Mouse (Mus musculus) limb, embryonic 12.5 days (tissue): ENCODE results near the gene Itga7. TPM values are rescaled to one million over a fixed set of nuclear protein-coding genes. Genes with fewer than 3 reads are reported as not detected.
"Not testable (repeated sequence)": the region's sequence is repeated elsewhere in the genome, so short reads cannot be mapped to it uniquely, and the experiment has no call there.

Experiments
- ATAC-seq: fragments of 200-750 bp; cut with Nextera tagmentation; 2 replicates; pipeline ENCODE4 v1.8.0; 2017; ENCODE audit warnings: low read depth, moderate TSS enrichment; ENCODE audit not compliant: insufficient number of reproducible peaks, insufficient read depth, low FRiP score, low TSS enrichment
- H3K27ac ChIP-seq: fragments of 300-500 bp; sonication (generic); 2 replicates; pipeline ENCODE4 v1.5.1; 2016; ENCODE audit warnings: mild to moderate bottlenecking, moderate library complexity
- H3K27me3 ChIP-seq: fragments of 300-500 bp; sonication (generic); 2 replicates; pipeline ENCODE4 v1.6.1; 2016; ENCODE audit warnings: mild to moderate bottlenecking, moderate library complexity
- H3K36me3 ChIP-seq: fragments of 300-500 bp; sonication (generic); 2 replicates; pipeline ENCODE4 v1.6.1; 2016; ENCODE audit warnings: mild to moderate bottlenecking, moderate library complexity
- H3K4me1 ChIP-seq: fragments of 300-500 bp; sonication (generic); replicated peaks from 2 replicates; pipeline ENCODE4 v1.6.1; 2016
- H3K4me2 ChIP-seq: fragments of 300-500 bp; sonication (generic); 2 replicates; pipeline ENCODE4 v1.6.1; 2016; ENCODE audit warnings: mild to moderate bottlenecking, moderate library complexity
- H3K4me3 ChIP-seq: fragments of 300-500 bp; sonication (generic); replicated peaks from 2 replicates; pipeline ENCODE4 v1.5.1; 2016; ENCODE audit warnings: mild to moderate bottlenecking
- H3K9ac ChIP-seq: fragments of 300-500 bp; sonication (generic); replicated peaks from 2 replicates; pipeline ENCODE4 v1.6.1; 2016; ENCODE audit warnings: mild to moderate bottlenecking, moderate library complexity
- H3K9me3 ChIP-seq: fragments of 300-500 bp; sonication (generic); 2 replicates; pipeline ENCODE4 v1.6.1; 2016; ENCODE audit warnings: mild to moderate bottlenecking, moderate library complexity
- WGBS: fragments of 180-500 bp; shearing (Covaris S2); methylation state at CpG from one replicate; pipeline ENCODE4 v1.1.7; 2016; 5-methylcytosine and 5-hydroxymethylcytosine counted together
- polyA plus RNA-seq: library from polyadenylated mRNA; unstranded; fragments of >200 nt; fragmentation: Nextera tagmentation; extraction: Ambion mirVana; gene quantifications from 2 replicates; pipeline ENCODE4 v1.2.1, GENCODE M21; 2016

The Itga7 gene
- polyA plus RNA-seq, 1 experiment from 2014 or later: 1.7 TPM

GRCm38 (mm10) chr10:128990129-128990850 lies 56.7 kb downstream of the Itga7 start:
- H3K4me3 ChIP-seq, H3K27me3 ChIP-seq, H3K9ac ChIP-seq, ATAC-seq, H3K4me1 ChIP-seq, H3K4me2 ChIP-seq, H3K27ac ChIP-seq, H3K36me3 ChIP-seq, H3K9me3 ChIP-seq: not testable (repeated sequence)
- WGBS: 65% methylated on average over 7 of the region's 10 CpGs

DNA sequence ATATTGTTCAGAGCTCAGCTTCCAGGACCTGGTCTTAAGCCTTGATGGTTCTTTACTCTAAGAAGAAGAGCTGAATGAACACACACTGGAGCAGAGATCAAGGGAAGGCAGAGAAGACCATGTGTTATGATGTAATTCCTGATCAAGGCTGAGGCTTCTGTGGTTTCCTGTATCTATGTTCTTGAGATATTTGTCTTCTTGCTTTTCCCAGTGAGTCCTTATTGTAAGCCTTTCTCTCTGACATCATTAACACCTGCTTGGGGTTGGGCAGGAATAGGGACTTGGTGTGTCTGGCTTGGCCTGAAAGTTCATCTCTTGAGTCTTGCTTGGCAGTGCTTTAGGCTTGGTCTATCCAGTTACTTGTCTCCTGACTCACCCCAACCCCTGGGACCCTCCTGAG lies 57.4 kb downstream of the Itga7 start:
- H3K9me3 ChIP-seq: no peaks in the 10 kb centered on the region
- ATAC-seq: no peak
- no peaks in the 10 kb centered on the region for H3K4me1 ChIP-seq
- H3K27ac ChIP-seq: no peak overlapping the region
- no peaks in the 10 kb centered on the region for H3K27me3 ChIP-seq
- H3K9ac ChIP-seq: no peak overlapping the region
- H3K4me2 ChIP-seq: no peak overlapping the region
- no peak overlapping the region for H3K4me3 ChIP-seq
- no peaks in the 10 kb centered on the region for H3K36me3 ChIP-seq

GRCm38 (mm10) chr10:128995796-128996195 lies 62.2 kb downstream of the Itga7 start:
- Histone ChIP-seq H3K4me3 (no peak overlapping the region), H3K9ac (no peak overlapping the region), H3K4me2 (no peak overlapping the region), H3K9me3 (no peaks in the 10 kb centered on the region), H3K4me1 (no peaks in the 10 kb centered on the region), H3K27me3 (no peaks in the 10 kb centered on the region), H3K27ac (no peak overlapping the region), H3K36me3 (no peaks in the 10 kb centered on the region)
- ATAC-seq: no peak
- WGBS: 88% methylated on average over 1 of the region's 1 CpGs

GRCm38 (mm10) chr10:128996523-128997040 lies 63.0 kb downstream of the Itga7 start:
- Histone ChIP-seq H3K9me3 (no peaks in the 10 kb centered on the region), H3K4me3 (no peak overlapping the region), H3K4me2 (no peak overlapping the region), H3K4me1 (no peaks in the 10 kb centered on the region), H3K9ac (no peak overlapping the region), H3K27ac (no peak overlapping the region), H3K27me3 (no peaks in the 10 kb centered on the region), H3K36me3 (no peaks in the 10 kb centered on the region)
- WGBS: 74% methylated on average over 4 of the region's 4 CpGs
- ATAC-seq: peak; percentile 26; the same call in 1 of the 2 replicates

- H3K4me2 ChIP-seq: no peak overlapping the region
- no peaks in the 10 kb centered on the region for H3K36me3 ChIP-seq
- H3K9me3 ChIP-seq: peaks cover 6% of the 10 kb centered on the region; the same call in 1 of the 2 replicates
- H3K4me1 ChIP-seq: no peaks in the 10 kb centered on the region
- H3K27me3 ChIP-seq: no peaks in the 10 kb centered on the region
- no peak for ATAC-seq
- no peak overlapping the region for H3K4me3 ChIP-seq
- H3K27ac ChIP-seq: no peak overlapping the region
- no peak overlapping the region for H3K9ac ChIP-seq
- WGBS: 82% methylated on average over 14 of the region's 14 CpGs
Measured at GRCm38 (mm10) chr10:129004032-129004920, 70.7 kb downstream of the Itga7 start.

Other genes starting within 250 kb of the Itga7 start
- gene Rab5b, start 237.6 kb upstream of the Itga7 start, polyA plus RNA-seq: 72.7 and 78.2 TPM in 2 replicates
- gene Pmel, start 229.6 kb upstream of the Itga7 start, polyA plus RNA-seq: 0.71 and 1.2 TPM in 2 replicates
- gene Cdk2, start 228.8 kb upstream of the Itga7 start, polyA plus RNA-seq: 147 and 161 TPM in 2 replicates
- gene Dgka, start 189.0 kb upstream of the Itga7 start, polyA plus RNA-seq: 8.4 and 8.9 TPM in 2 replicates
- 54.2 and 55.2 TPM in 2 replicates for gene Pym1, start 185.9 kb upstream of the Itga7 start, polyA plus RNA-seq
- 0.36 and 0.50 TPM in 2 replicates for gene Mmp19, start 142.9 kb upstream of the Itga7 start, polyA plus RNA-seq
- gene Dnajc14, start 129.8 kb upstream of the Itga7 start, polyA plus RNA-seq: 56.4 and 58.0 TPM in 2 replicates
- 22.6 and 23.4 TPM in 2 replicates for gene Tmem198b, start 129.4 kb upstream of the Itga7 start, polyA plus RNA-seq
- 241 and 260 TPM in 2 replicates for gene Sarnp, start 116.5 kb upstream of the Itga7 start, polyA plus RNA-seq
- gene Ormdl2, start 112.2 kb upstream of the Itga7 start, polyA plus RNA-seq: 27.9 and 31.6 TPM in 2 replicates
- gene Gdf11, start 42.1 kb upstream of the Itga7 start, polyA plus RNA-seq: 15.2 and 20.7 TPM in 2 replicates
- 522 and 547 TPM in 2 replicates for gene Cd63, start 32.8 kb upstream of the Itga7 start, polyA plus RNA-seq
- 9.3 and 11.4 TPM in 2 replicates for gene Rdh5, start 10.9 kb upstream of the Itga7 start, polyA plus RNA-seq
- gene Bloc1s1, start 9.8 kb upstream of the Itga7 start, polyA plus RNA-seq: 197 and 202 TPM in 2 replicates
- gene Mettl7b, start 27.2 kb downstream of the Itga7 start, polyA plus RNA-seq: not detected in 2 replicates
- not detected in 2 replicates for gene Olfr9, start 55.6 kb downstream of the Itga7 start, polyA plus RNA-seq
- not detected in 2 replicates for gene Olfr763, start 77.0 kb downstream of the Itga7 start, polyA plus RNA-seq
- not detected in 2 replicates for gene Olfr764-ps1, start 106.1 kb downstream of the Itga7 start, polyA plus RNA-seq
- not detected in 2 replicates for gene Olfr765, start 116.2 kb downstream of the Itga7 start, polyA plus RNA-seq
- not detected in 2 replicates for gene Olfr766-ps1, start 135.2 kb downstream of the Itga7 start, polyA plus RNA-seq
- gene Olfr767, start 149.1 kb downstream of the Itga7 start, polyA plus RNA-seq: not detected in 2 replicates
- gene Olfr768, start 165.6 kb downstream of the Itga7 start, polyA plus RNA-seq: not detected in 2 replicates
- gene Olfr769, start 184.0 kb downstream of the Itga7 start, polyA plus RNA-seq: not detected in 2 replicates
- gene Olfr770, start 205.2 kb downstream of the Itga7 start, polyA plus RNA-seq: not detected in 2 replicates
- gene Olfr771, start 230.9 kb downstream of the Itga7 start, polyA plus RNA-seq: not detected in 2 replicates
- gene Olfr772, start 244.1 kb downstream of the Itga7 start, polyA plus RNA-seq: not detected in 2 replicates